In the genomic region with DNA sequence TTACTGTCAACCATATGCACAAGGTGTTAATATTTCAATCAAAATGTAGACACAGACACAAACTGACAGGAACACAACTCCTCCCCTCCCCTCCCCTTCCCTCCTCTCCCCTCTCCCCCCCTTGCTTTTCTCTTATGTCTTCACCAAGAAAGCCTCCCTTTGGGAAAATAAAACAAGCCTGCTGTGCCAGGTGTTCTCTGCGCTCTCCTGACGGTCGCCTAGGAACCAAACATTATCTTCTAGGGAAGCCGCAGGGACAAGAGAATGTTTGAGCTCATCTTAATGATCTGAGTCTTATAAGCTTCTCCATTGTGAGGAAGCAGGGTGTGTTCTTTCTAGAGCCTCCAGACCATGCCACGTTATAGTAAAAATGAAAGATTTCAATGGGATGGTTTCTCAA, we compare ENCODE assay signal across 22 mouse cellular contexts.
A peak's percentile ranks its signal among the peaks of the same experiment; 100 is the strongest.
DNase-seq lines count a peak whose midpoint lies in the region; ATAC-seq lines count a peak whose summit lies in the region.
"Had no signal": no experiment of that assay in that cellular context is flagged by ENCODE, and none has a peak within 500 bp of the region (broad histone marks: within the 10 kb centered on the region; RNA-seq: fewer than 3 reads in every experiment).

No protein-coding gene starts in this region.

- H3K9ac ChIP-seq in embryonic facial prominence, embryonic 14.5 days (ENCODE audit: low read depth, low read length) = no peak overlapping the region
- no peak overlapping the region for H3K9ac ChIP-seq in hindbrain, embryonic 16.5 days (ENCODE audit: low read depth, low read length)
- H3K9ac ChIP-seq in hindbrain, embryonic 14.5 days = no peak overlapping the region
- H3K9ac ChIP-seq: embryonic facial prominence, embryonic 12.5 days; embryonic facial prominence, embryonic 15.5 days; forebrain, embryonic 12.5 days had no signal

- 69% methylated on average over 5 of the region's 5 CpGs for WGBS in embryonic facial prominence, embryonic 10.5 days
- WGBS in embryonic facial prominence, embryonic 14.5 days = 63% methylated on average over 5 of the region's 5 CpGs
- 58% methylated on average over 5 of the region's 5 CpGs for WGBS in hindbrain, embryonic 16.5 days
- WGBS in hindbrain, embryonic 14.5 days = 58% methylated on average over 5 of the region's 5 CpGs

- H3K4me3 ChIP-seq in embryonic facial prominence, embryonic 10.5 days = no peak overlapping the region
- no peak overlapping the region for H3K4me3 ChIP-seq in embryonic facial prominence, embryonic 14.5 days (ENCODE audit: low read depth, low read length)
- H3K4me3 ChIP-seq in hindbrain, embryonic 16.5 days (ENCODE audit: low read length) = no peak overlapping the region
- no peak overlapping the region for H3K4me3 ChIP-seq in hindbrain, embryonic 14.5 days (replicated peaks; ENCODE audit: low read length)
- H3K4me3 ChIP-seq: embryonic facial prominence, embryonic 12.5 days; embryonic facial prominence, embryonic 15.5 days; erythroblast, embryonic 14.5 days; forebrain, embryonic 10.5 days; forebrain, embryonic 12.5 days had no signal

- peak; percentile 22 for DNase-seq in heart, adult 11 months
- no peak for DNase-seq in heart, adult 8-10 months (ENCODE audit: low spot score)
- peak; percentile 8 for DNase-seq in embryonic facial prominence, embryonic 10.5 days (ENCODE audit: low spot score)
- no peak for DNase-seq in embryonic facial prominence, embryonic 14.5 days (ENCODE audit: low spot score)
- DNase-seq in hindbrain, embryonic 14.5 days (ENCODE audit: low spot score) = no peak
- DNase-seq: adrenal gland, adult 2 months; adrenal gland, postnatal 10 days; adrenal gland, postnatal 25 days; cerebellum, adult 11 months; cerebellum, adult 18-20 months; cerebellum, adult 8-10 months; cerebellum, adult 9-11 months; cerebellum, postnatal 14 days; cerebellum, postnatal 36 days had no signal

- ATAC-seq in embryonic facial prominence, embryonic 14.5 days (ENCODE audit: low read depth) = peak; percentile 55; the same call in 1 of the 2 replicates
- ATAC-seq in hindbrain, embryonic 16.5 days = no peak
- ATAC-seq in hindbrain, embryonic 14.5 days (ENCODE audit: low FRiP score) = no peak
- ATAC-seq: forebrain, embryonic 14.5 days; forebrain, embryonic 16.5 days had no signal

- no peak overlapping the region for H3K27ac ChIP-seq in embryonic facial prominence, embryonic 10.5 days (replicated peaks)
- no peak overlapping the region for H3K27ac ChIP-seq in embryonic facial prominence, embryonic 14.5 days (replicated peaks; ENCODE audit: low read depth, low read length)
- H3K27ac ChIP-seq in hindbrain, embryonic 16.5 days (ENCODE audit: low read depth, low read length) = no peak overlapping the region
- H3K27ac ChIP-seq in hindbrain, embryonic 14.5 days = no peak overlapping the region
- H3K27ac ChIP-seq: embryonic facial prominence, embryonic 12.5 days; embryonic facial prominence, embryonic 15.5 days; forebrain, embryonic 10.5 days; forebrain, embryonic 12.5 days had no signal

- no peaks in the 10 kb centered on the region for H3K9me3 ChIP-seq in embryonic facial prominence, embryonic 10.5 days
- no peaks in the 10 kb centered on the region for H3K9me3 ChIP-seq in embryonic facial prominence, embryonic 14.5 days (ENCODE audit: control insufficient read depth, low read length)
- no peaks in the 10 kb centered on the region for H3K9me3 ChIP-seq in hindbrain, embryonic 16.5 days (ENCODE audit: control insufficient read depth, low read length)
- H3K9me3 ChIP-seq in hindbrain, embryonic 14.5 days (ENCODE audit: control insufficient read depth, low read length) = no peaks in the 10 kb centered on the region
- H3K9me3 ChIP-seq: embryonic facial prominence, embryonic 12.5 days; embryonic facial prominence, embryonic 15.5 days; forebrain, embryonic 10.5 days; forebrain, embryonic 12.5 days had no signal

- no peaks in the 10 kb centered on the region for H3K36me3 ChIP-seq in embryonic facial prominence, embryonic 10.5 days (replicated peaks)
- H3K36me3 ChIP-seq in embryonic facial prominence, embryonic 14.5 days (ENCODE audit: control insufficient read depth, insufficient read depth, low read length) = no peaks in the 10 kb centered on the region
- H3K36me3 ChIP-seq in hindbrain, embryonic 16.5 days (ENCODE audit: control insufficient read depth, insufficient read depth, low read length) = no peaks in the 10 kb centered on the region
- H3K36me3 ChIP-seq in hindbrain, embryonic 14.5 days (replicated peaks; ENCODE audit: control insufficient read depth, insufficient read depth) = no peaks in the 10 kb centered on the region
- H3K36me3 ChIP-seq: embryonic facial prominence, embryonic 12.5 days; embryonic facial prominence, embryonic 15.5 days; forebrain, embryonic 10.5 days; forebrain, embryonic 12.5 days had no signal

- H3K4me1 ChIP-seq in embryonic facial prominence, embryonic 10.5 days = peaks cover 21% of the 10 kb centered on the region
- no peaks in the 10 kb centered on the region for H3K4me1 ChIP-seq in embryonic facial prominence, embryonic 14.5 days (ENCODE audit: control insufficient read depth, insufficient read depth, low read length)
- no peaks in the 10 kb centered on the region for H3K4me1 ChIP-seq in hindbrain, embryonic 16.5 days (ENCODE audit: control insufficient read depth, insufficient read depth, low read depth, low read length)
- H3K4me1 ChIP-seq in hindbrain, embryonic 14.5 days (replicated peaks; ENCODE audit: control insufficient read depth, insufficient read depth, low read length) = no peaks in the 10 kb centered on the region
- H3K4me1 ChIP-seq: embryonic facial prominence, embryonic 15.5 days had no signal

- 0 out of 2 replicates have a peak, but pooled peaks cover 4% of the 10 kb centered on the region for H3K27me3 ChIP-seq in embryonic facial prominence, embryonic 10.5 days (replicated peaks; ENCODE audit: low read depth, poor library complexity, severe bottlenecking)
- no peaks in the 10 kb centered on the region for H3K27me3 ChIP-seq in embryonic facial prominence, embryonic 14.5 days (replicated peaks; ENCODE audit: control insufficient read depth, insufficient read depth, low read length)
- H3K27me3 ChIP-seq in hindbrain, embryonic 16.5 days (replicated peaks; ENCODE audit: control insufficient read depth, insufficient read depth, low read length) = no peaks in the 10 kb centered on the region
- H3K27me3 ChIP-seq in hindbrain, embryonic 14.5 days (ENCODE audit: control insufficient read depth, insufficient read depth, low read length) = no peaks in the 10 kb centered on the region
- H3K27me3 ChIP-seq: embryonic facial prominence, embryonic 12.5 days; embryonic facial prominence, embryonic 15.5 days; forebrain, embryonic 12.5 days had no signal

- H3K4me2 ChIP-seq in embryonic facial prominence, embryonic 14.5 days (ENCODE audit: low read depth, low read length) = no peak overlapping the region
- H3K4me2 ChIP-seq in hindbrain, embryonic 16.5 days (ENCODE audit: low read length) = no peak overlapping the region
- no peak overlapping the region for H3K4me2 ChIP-seq in hindbrain, embryonic 14.5 days (replicated peaks)
- H3K4me2 ChIP-seq: embryonic facial prominence, embryonic 12.5 days; embryonic facial prominence, embryonic 15.5 days; forebrain, embryonic 12.5 days had no signal

Comparison
In these comparisons a context has a peak if more than half of its experiments do, and no peak if none do; other contexts are left out.
1. DNase-seq: peak in heart, adult 11 months (single experiment) and embryonic facial prominence, embryonic 10.5 days (single experiment); none in heart, adult 8-10 months (single experiment), embryonic facial prominence, embryonic 14.5 days (single experiment) and hindbrain, embryonic 14.5 days (single experiment).